Mouse (Mus musculus): ENCODE results near the gene Fam181a. TPM values are rescaled to one million over a fixed set of nuclear protein-coding genes. Genes with fewer than 3 reads are reported as not detected.

Fam181a gene
- polyA plus RNA-seq, 1 experiment from 2014 or later = 0.19 TPM

- no peak overlapping the region for H3K9ac ChIP-seq (ENCODE audit: low read length)
- 0 out of 2 replicates have a peak, but pooled peaks cover 2% of the 10 kb centered on the region for H3K27me3 ChIP-seq (ENCODE audit: control insufficient read depth, insufficient read depth, low read length)
- no peaks in the 10 kb centered on the region for H3K36me3 ChIP-seq (ENCODE audit: control insufficient read depth, insufficient read depth, low read length)
- H3K27ac ChIP-seq (replicated peaks in 1 of 2; ENCODE audit: control insufficient read depth in 1 of 2, insufficient read depth in 1 of 2, low read depth in 2 of 2, low read length in 2 of 2) = no peak overlapping the region
- no peak overlapping the region for H3K4me3 ChIP-seq (ENCODE audit: control insufficient read depth in 1 of 2, insufficient read depth in 1 of 2, low read depth in 1 of 2, low read length in 2 of 2)
- no peak overlapping the region for H3K4me2 ChIP-seq (ENCODE audit: low read length)
- 49% methylated on average over 2 of the region's 2 CpGs for WGBS
- H3K4me1 ChIP-seq (ENCODE audit: control insufficient read depth in 2 of 2, insufficient read depth in 2 of 2, low read length in 2 of 2) = 0 out of 4 replicates have a peak, but pooled peaks cover 0 to 3% of the 10 kb centered on the region in 2 experiments
- H3K9me3 ChIP-seq (ENCODE audit: control insufficient read depth, low read length) = no peaks in the 10 kb centered on the region
- ATAC-seq (ENCODE audit: insufficient number of reproducible peaks, insufficient read depth, low FRiP score, low read depth) = no peak
These were observed 9.1 kb upstream of the Fam181a start for GRCm38 (mm10) chr12:103301645-103302044.

- Histone ChIP-seq H3K27ac (replicated peaks in 1 of 2; ENCODE audit: control insufficient read depth in 1 of 2, insufficient read depth in 1 of 2, low read depth in 2 of 2, low read length in 2 of 2) (no peak overlapping the region), H3K27me3 (ENCODE audit: control insufficient read depth, insufficient read depth, low read length) (0 out of 2 replicates have a peak, but pooled peaks cover 2% of the 10 kb centered on the region), H3K9ac (ENCODE audit: low read length) (no peak overlapping the region), H3K4me2 (ENCODE audit: low read length) (no peak overlapping the region), H3K4me1 (ENCODE audit: control insufficient read depth in 2 of 2, insufficient read depth in 2 of 2, low read length in 2 of 2) (0 out of 4 replicates have a peak, but pooled peaks cover 0 to 3% of the 10 kb centered on the region in 2 experiments), H3K36me3 (ENCODE audit: control insufficient read depth, insufficient read depth, low read length) (no peaks in the 10 kb centered on the region), H3K4me3 (ENCODE audit: control insufficient read depth in 1 of 2, insufficient read depth in 1 of 2, low read depth in 1 of 2, low read length in 2 of 2) (no peak overlapping the region), H3K9me3 (ENCODE audit: control insufficient read depth, low read length) (no peaks in the 10 kb centered on the region)
- no peak for ATAC-seq (ENCODE audit: insufficient number of reproducible peaks, insufficient read depth, low FRiP score, low read depth)
- 100% methylated on average over 1 of the region's 1 CpGs for WGBS
These were observed 7.8 kb upstream of the Fam181a start for GRCm38 (mm10) chr12:103302960-103303359.

GRCm38 (mm10) chr12:103306224-103306623 is 4.6 kb upstream of the Fam181a start:
- Histone ChIP-seq H3K4me3 (ENCODE audit: control insufficient read depth in 1 of 2, insufficient read depth in 1 of 2, low read depth in 1 of 2, low read length in 2 of 2) (no peak overlapping the region), H3K27me3 (ENCODE audit: control insufficient read depth, insufficient read depth, low read length) (no peaks in the 10 kb centered on the region), H3K4me1 (ENCODE audit: control insufficient read depth in 2 of 2, insufficient read depth in 2 of 2, low read length in 2 of 2) (0 out of 4 replicates have a peak, but pooled peaks cover 0 to 3% of the 10 kb centered on the region in 2 experiments), H3K4me2 (ENCODE audit: low read length) (no peak overlapping the region), H3K9me3 (ENCODE audit: control insufficient read depth, low read length) (peaks cover 4% of the 10 kb centered on the region), H3K9ac (ENCODE audit: low read length) (no peak overlapping the region), H3K36me3 (ENCODE audit: control insufficient read depth, insufficient read depth, low read length) (no peaks in the 10 kb centered on the region), H3K27ac (replicated peaks in 1 of 2; ENCODE audit: control insufficient read depth in 1 of 2, insufficient read depth in 1 of 2, low read depth in 2 of 2, low read length in 2 of 2) (no peak overlapping the region)
- WGBS = 42% methylated on average over 2 of the region's 2 CpGs
- ATAC-seq (ENCODE audit: insufficient number of reproducible peaks, insufficient read depth, low FRiP score, low read depth) = no peak

- H3K9ac ChIP-seq (ENCODE audit: low read length) = no peak overlapping the region
- no peak overlapping the region for H3K4me3 ChIP-seq (ENCODE audit: control insufficient read depth in 1 of 2, insufficient read depth in 1 of 2, low read depth in 1 of 2, low read length in 2 of 2)
- 0 out of 4 replicates have a peak, but pooled peaks cover 0 to 3% of the 10 kb centered on the region in 2 experiments for H3K4me1 ChIP-seq (ENCODE audit: control insufficient read depth in 2 of 2, insufficient read depth in 2 of 2, low read length in 2 of 2)
- WGBS = 22% methylated on average over 3 of the region's 3 CpGs
- H3K4me2 ChIP-seq (ENCODE audit: low read length) = no peak overlapping the region
- no peak for ATAC-seq (ENCODE audit: insufficient number of reproducible peaks, insufficient read depth, low FRiP score, low read depth)
- H3K27me3 ChIP-seq (ENCODE audit: control insufficient read depth, insufficient read depth, low read length) = no peaks in the 10 kb centered on the region
- no peaks in the 10 kb centered on the region for H3K36me3 ChIP-seq (ENCODE audit: control insufficient read depth, insufficient read depth, low read length)
- no peak overlapping the region for H3K27ac ChIP-seq (replicated peaks in 1 of 2; ENCODE audit: control insufficient read depth in 1 of 2, insufficient read depth in 1 of 2, low read depth in 2 of 2, low read length in 2 of 2)
- peaks cover 4% of the 10 kb centered on the region for H3K9me3 ChIP-seq (ENCODE audit: control insufficient read depth, low read length)
These were observed 4.1 kb upstream of the Fam181a start for GRCm38 (mm10) chr12:103306720-103307119.

GRCm38 (mm10) chr12:103311921-103312320 is 1.1 kb downstream of the Fam181a start:
- H3K36me3 ChIP-seq (ENCODE audit: control insufficient read depth, insufficient read depth, low read length) = no peaks in the 10 kb centered on the region
- H3K27me3 ChIP-seq (ENCODE audit: control insufficient read depth, insufficient read depth, low read length) = peaks cover 26% of the 10 kb centered on the region
- H3K4me2 ChIP-seq (ENCODE audit: low read length) = no peak overlapping the region
- peaks cover 3 to 8% of the 10 kb centered on the region in 2 experiments; a peak in 3 of 4 replicates for H3K4me1 ChIP-seq (ENCODE audit: control insufficient read depth in 2 of 2, insufficient read depth in 2 of 2, low read length in 2 of 2)
- 61% methylated on average over 8 of the region's 8 CpGs for WGBS
- peaks cover 4% of the 10 kb centered on the region for H3K9me3 ChIP-seq (ENCODE audit: control insufficient read depth, low read length)
- no peak overlapping the region for H3K4me3 ChIP-seq (ENCODE audit: control insufficient read depth in 1 of 2, insufficient read depth in 1 of 2, low read depth in 1 of 2, low read length in 2 of 2)
- H3K9ac ChIP-seq (ENCODE audit: low read length) = no peak overlapping the region
- H3K27ac ChIP-seq (replicated peaks in 1 of 2; ENCODE audit: control insufficient read depth in 1 of 2, insufficient read depth in 1 of 2, low read depth in 2 of 2, low read length in 2 of 2) = no peak overlapping the region
- ATAC-seq (ENCODE audit: insufficient number of reproducible peaks, insufficient read depth, low FRiP score, low read depth) = no peak

GRCm38 (mm10) chr12:103313274-103313673 is 2.5 kb downstream of the Fam181a start:
- Histone ChIP-seq H3K36me3 (ENCODE audit: control insufficient read depth, insufficient read depth, low read length) (no peaks in the 10 kb centered on the region), H3K9me3 (ENCODE audit: control insufficient read depth, low read length) (peaks cover 4% of the 10 kb centered on the region), H3K4me2 (ENCODE audit: low read length) (no peak overlapping the region), H3K4me3 (ENCODE audit: control insufficient read depth in 1 of 2, insufficient read depth in 1 of 2, low read depth in 1 of 2, low read length in 2 of 2) (no peak overlapping the region), H3K27ac (replicated peaks in 1 of 2; ENCODE audit: control insufficient read depth in 1 of 2, insufficient read depth in 1 of 2, low read depth in 2 of 2, low read length in 2 of 2) (no peak overlapping the region), H3K4me1 (ENCODE audit: control insufficient read depth in 2 of 2, insufficient read depth in 2 of 2, low read length in 2 of 2) (peaks cover 3 to 8% of the 10 kb centered on the region in 2 experiments; a peak in 3 of 4 replicates), H3K9ac (ENCODE audit: low read length) (no peak overlapping the region), H3K27me3 (ENCODE audit: control insufficient read depth, insufficient read depth, low read length) (peaks cover 26% of the 10 kb centered on the region)
- no peak for ATAC-seq (ENCODE audit: insufficient number of reproducible peaks, insufficient read depth, low FRiP score, low read depth)
- WGBS = 82% methylated on average over 6 of the region's 6 CpGs

- peaks cover 26% of the 10 kb centered on the region for H3K27me3 ChIP-seq (ENCODE audit: control insufficient read depth, insufficient read depth, low read length)
- H3K9ac ChIP-seq (ENCODE audit: low read length) = no peak overlapping the region
- H3K4me2 ChIP-seq (ENCODE audit: low read length) = no peak overlapping the region
- peaks cover 3 to 8% of the 10 kb centered on the region in 2 experiments; a peak in 3 of 4 replicates for H3K4me1 ChIP-seq (ENCODE audit: control insufficient read depth in 2 of 2, insufficient read depth in 2 of 2, low read length in 2 of 2)
- no peak for ATAC-seq (ENCODE audit: insufficient number of reproducible peaks, insufficient read depth, low FRiP score, low read depth)
- H3K4me3 ChIP-seq (ENCODE audit: control insufficient read depth in 1 of 2, insufficient read depth in 1 of 2, low read depth in 1 of 2, low read length in 2 of 2) = no peak overlapping the region
- H3K27ac ChIP-seq (replicated peaks in 1 of 2; ENCODE audit: control insufficient read depth in 1 of 2, insufficient read depth in 1 of 2, low read depth in 2 of 2, low read length in 2 of 2) = no peak overlapping the region
- H3K36me3 ChIP-seq (ENCODE audit: control insufficient read depth, insufficient read depth, low read length) = peaks cover under 1% of the 10 kb centered on the region; the same call in 1 of the 2 replicates
- WGBS = 72% methylated on average over 21 of the region's 21 CpGs
- peaks cover 4% of the 10 kb centered on the region for H3K9me3 ChIP-seq (ENCODE audit: control insufficient read depth, low read length)
These were observed 3.3 kb downstream of the Fam181a start for GRCm38 (mm10) chr12:103313871-103314639.
